Mouse (Mus musculus) brown adipose tissue, adult 24 weeks (tissue): ENCODE measurements around the gene Traf7. TPM values are rescaled to one million over a fixed set of nuclear protein-coding genes. Genes with fewer than 3 reads are reported as not detected.

ENCODE experiments used
- H3K27ac ChIP-seq: fragments of 200-500 bp; replicated peaks from 2 replicates; pipeline ENCODE4 v1.5.1; 2012; ENCODE audit warnings: low read depth, mild to moderate bottlenecking, low read length
- H3K4me1 ChIP-seq: fragments of 200-500 bp; 2 replicates; pipeline ENCODE4 v1.6.1; 2012; ENCODE audit warnings: low read length, mixed read lengths; ENCODE audit not compliant: control insufficient read depth, insufficient read depth, insufficient read length
- H3K4me3 ChIP-seq: fragments of 200-500 bp; 2 replicates; pipeline ENCODE4 v1.5.1; 2012; ENCODE audit warnings: low read depth, mild to moderate bottlenecking, low read length, moderate library complexity; ENCODE audit not compliant: insufficient read depth
- polyA plus RNA-seq: library from polyadenylated mRNA; stranded (reverse); fragments of >200 nt; gene quantifications from 2 replicates; pipeline ENCODE4 v1.2.4, GENCODE M21; 2012; ENCODE audit not compliant: missing spikeins, insufficient read depth, insufficient read length

Gene Traf7
- polyA plus RNA-seq, 1 experiment, result 42.0 TPM

DNA sequence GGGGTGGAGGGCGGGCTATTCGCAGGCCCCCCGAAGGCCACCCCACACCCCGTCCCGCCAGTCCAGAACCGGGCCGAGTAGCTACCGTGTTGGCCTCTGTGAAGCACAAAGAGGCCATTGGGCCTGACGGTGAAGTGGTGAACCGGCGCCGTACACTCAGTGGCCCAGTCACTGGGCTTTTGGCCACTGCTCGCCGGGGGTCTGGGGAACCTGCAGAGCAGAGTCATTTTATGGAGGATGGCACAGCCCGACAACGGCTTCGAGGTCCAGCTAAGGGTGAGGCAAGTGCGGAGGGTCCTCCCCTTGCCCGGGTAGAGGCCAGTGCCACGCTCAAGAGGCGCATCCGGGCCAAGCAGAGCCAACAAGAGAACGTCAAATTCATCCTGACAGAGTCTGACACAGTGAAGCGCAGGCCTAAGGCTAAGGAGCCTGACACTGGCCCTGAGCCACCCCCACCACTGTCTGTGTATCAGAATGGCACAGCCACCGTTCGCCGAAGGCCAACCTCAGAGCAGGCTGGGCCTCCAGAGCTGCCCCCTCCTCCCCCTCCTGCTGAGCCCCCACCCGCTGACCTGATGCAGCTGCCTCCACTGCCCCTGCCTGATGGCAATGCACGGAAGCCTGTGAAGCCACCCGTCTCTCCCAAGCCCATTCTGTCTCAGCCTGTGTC, 22.3 kb downstream of the Traf7 start:
- no peak overlapping the region for H3K4me3 ChIP-seq
- H3K4me1 ChIP-seq, result no peaks in the 10 kb centered on the region
- no peak overlapping the region for H3K27ac ChIP-seq

DNA sequence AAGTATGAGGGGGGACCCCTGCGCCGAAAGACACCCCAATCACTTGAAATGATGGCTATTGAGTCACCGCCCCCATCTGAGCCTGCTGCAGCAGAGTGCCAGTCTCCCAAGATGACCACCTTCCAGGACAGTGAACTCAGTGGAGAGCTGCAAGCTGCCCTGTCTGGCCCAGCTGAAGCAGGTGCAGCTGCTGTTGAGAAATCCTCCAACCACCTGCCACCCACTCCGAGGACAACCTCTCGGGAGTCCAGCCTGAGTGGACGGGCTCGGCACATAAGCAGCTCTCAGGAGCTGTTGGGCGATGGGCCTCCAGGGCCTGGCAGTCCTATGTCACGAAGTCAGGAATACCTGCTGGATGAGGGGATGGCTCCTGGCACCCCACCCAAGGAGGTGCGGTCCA, 23.7 kb downstream of the Traf7 start:
- Histone ChIP-seq H3K27ac (no peak overlapping the region), H3K4me3 (no peak overlapping the region), H3K4me1 (no peaks in the 10 kb centered on the region)

DNA sequence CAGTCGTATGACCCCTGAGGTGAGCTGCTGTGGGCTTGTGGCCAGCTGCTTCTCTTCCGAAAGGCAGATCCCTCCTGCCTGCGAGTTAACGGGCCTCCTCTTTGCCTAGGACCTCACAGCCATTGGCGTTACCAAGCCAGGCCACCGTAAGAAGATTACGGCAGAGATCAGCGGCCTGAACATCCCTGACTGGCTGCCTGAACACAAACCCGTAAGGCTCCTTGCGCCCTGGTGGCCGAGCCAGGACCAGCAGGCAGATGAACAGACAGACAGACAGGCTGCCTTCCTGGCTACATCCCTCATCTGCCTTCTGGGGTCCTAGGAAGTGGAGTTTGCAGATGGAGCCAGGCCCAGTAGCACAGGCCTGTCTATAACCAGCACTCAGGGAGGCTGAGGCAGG, 25.5 kb downstream of the Traf7 start:
- no peak overlapping the region for H3K4me3 ChIP-seq
- no peaks in the 10 kb centered on the region for H3K4me1 ChIP-seq
- no peak overlapping the region for H3K27ac ChIP-seq

DNA sequence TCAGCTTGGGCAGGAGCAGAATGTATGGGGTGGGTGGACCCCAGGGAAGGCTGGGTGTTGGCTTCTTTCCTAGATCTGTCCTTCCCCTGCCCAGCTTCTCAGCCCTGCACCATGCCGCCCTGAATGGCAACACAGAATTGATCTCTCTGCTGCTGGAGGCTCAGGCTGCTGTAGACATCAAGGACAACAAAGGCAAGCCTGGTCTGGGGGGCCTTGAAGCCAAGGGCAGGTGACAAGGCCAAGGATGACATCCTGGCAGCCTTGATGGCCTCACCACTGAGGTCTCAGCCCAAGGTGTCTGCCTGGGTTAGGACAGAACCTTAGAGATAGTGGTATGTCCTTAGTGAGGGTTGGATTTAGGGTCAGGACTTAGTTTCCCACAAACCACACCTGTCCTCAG, 31.7 kb downstream of the Traf7 start:
- no peak overlapping the region for H3K27ac ChIP-seq
- no peaks in the 10 kb centered on the region for H3K4me1 ChIP-seq
- no peak overlapping the region for H3K4me3 ChIP-seq

GRCm38 (mm10) chr17:24495443-24495842, 32.3 kb downstream of the Traf7 start:
- Histone ChIP-seq H3K4me1 (no peaks in the 10 kb centered on the region), H3K4me3 (no peak overlapping the region), H3K27ac (no peak overlapping the region)

- Histone ChIP-seq H3K4me1 (no peaks in the 10 kb centered on the region), H3K27ac (no peak overlapping the region), H3K4me3 (no peak overlapping the region)
These were observed 33.0 kb downstream of the Traf7 start for GRCm38 (mm10) chr17:24494627-24495335.

GRCm38 (mm10) chr17:24490399-24490798, 37.3 kb downstream of the Traf7 start:
- H3K4me3 ChIP-seq, result no peak overlapping the region
- H3K4me1 ChIP-seq, result no peaks in the 10 kb centered on the region
- H3K27ac ChIP-seq, result no peak overlapping the region

- H3K4me1 ChIP-seq, result no peaks in the 10 kb centered on the region
- H3K4me3 ChIP-seq, result peak overlapping the region; percentile 66
- H3K27ac ChIP-seq, result no peak overlapping the region
These were observed 38.3 kb downstream of the Traf7 start for GRCm38 (mm10) chr17:24489265-24490030.

DNA sequence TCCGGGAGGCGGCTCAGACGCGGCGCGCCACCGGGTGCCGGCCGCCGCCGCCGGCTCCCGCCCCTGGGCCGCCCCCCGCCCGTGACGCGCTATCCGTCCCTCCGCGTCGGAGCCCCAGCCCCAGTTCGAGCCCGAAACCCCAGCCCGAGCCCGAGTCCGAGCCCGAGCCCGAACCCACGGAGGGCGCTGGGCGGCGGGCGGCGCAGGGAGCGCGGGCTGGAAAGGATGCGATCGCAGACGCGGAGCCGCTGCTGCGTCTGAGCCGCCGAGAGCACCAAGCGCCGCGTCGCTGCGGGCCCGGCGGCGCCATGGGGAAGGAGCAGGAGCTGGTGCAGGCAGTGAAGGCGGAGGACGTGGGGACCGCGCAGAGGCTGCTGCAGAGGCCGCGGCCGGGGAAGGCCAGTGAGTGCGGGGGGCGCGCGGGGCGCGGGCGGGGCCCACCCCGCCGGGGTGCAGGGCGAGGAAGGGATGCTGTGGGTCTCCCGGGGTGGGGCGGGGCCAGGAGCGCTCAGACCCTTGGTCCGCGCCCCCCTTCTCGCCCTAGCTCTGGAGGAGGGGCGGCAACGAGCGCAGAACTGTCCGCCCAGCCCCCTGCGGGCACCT, 39.0 kb downstream of the Traf7 start:
- no peaks in the 10 kb centered on the region for H3K4me1 ChIP-seq
- no peak overlapping the region for H3K27ac ChIP-seq
- H3K4me3 ChIP-seq, result peak overlapping the region; percentile 66

GRCm38 (mm10) chr17:24488186-24488661, 39.5 kb downstream of the Traf7 start, which contains the start of gene Caskin1:
Gene Caskin1 (plus strand): TSS chr17:24488601.
- peak within 1 kb of the TSS; percentile 66 for H3K4me3 ChIP-seq
- H3K4me1 ChIP-seq, result no peaks in the 10 kb centered on the region
- H3K27ac ChIP-seq, result no peak within 1 kb of the TSS

GRCm38 (mm10) chr17:24485090-24485860, 42.5 kb downstream of the Traf7 start:
- Histone ChIP-seq H3K4me3 (no peak overlapping the region), H3K4me1 (no peaks in the 10 kb centered on the region), H3K27ac (no peak overlapping the region)

DNA sequence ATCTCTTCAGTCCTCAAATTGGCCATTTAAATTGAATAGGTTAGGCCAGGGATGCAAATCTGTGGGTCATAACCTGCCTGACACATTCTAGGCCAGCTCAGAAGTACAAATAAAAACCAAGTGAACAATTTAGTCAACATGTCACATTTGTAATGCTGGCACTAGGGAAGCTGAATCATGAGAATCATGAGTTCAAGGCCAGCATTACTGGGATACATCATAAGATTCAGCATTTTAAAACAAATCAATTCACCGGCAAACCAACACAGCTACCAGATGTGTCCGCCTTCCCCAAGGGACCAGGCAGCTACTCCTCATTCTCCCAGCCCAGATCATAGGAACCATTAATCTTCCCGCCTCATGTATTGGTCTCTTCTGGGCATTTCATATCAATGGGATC, 44.2 kb downstream of the Traf7 start:
- no peak overlapping the region for H3K27ac ChIP-seq
- H3K4me3 ChIP-seq, result no peak overlapping the region
- H3K4me1 ChIP-seq, result no peaks in the 10 kb centered on the region

- H3K27ac ChIP-seq, result no peak overlapping the region
- H3K4me1 ChIP-seq, result no peaks in the 10 kb centered on the region
- H3K4me3 ChIP-seq, result no peak overlapping the region
These were observed 46.5 kb downstream of the Traf7 start for GRCm38 (mm10) chr17:24481027-24481815.
